Mouse (Mus musculus): ENCODE data around the gene Atg7. TPM values are rescaled to one million over a fixed set of nuclear protein-coding genes. Genes with fewer than 3 reads are reported as not detected.

The Atg7 gene
- polyA plus RNA-seq, 1 experiment from 2014 or later, result 21.1 TPM

GRCm38 (mm10) chr6:114891771-114892170, 248.9 kb downstream of the Atg7 start:
- no peak overlapping the region for H3K9ac ChIP-seq
- H3K4me2 ChIP-seq, result no peak overlapping the region
- H3K9me3 ChIP-seq, result no peaks in the 10 kb centered on the region
- H3K4me1 ChIP-seq (replicated peaks), result peaks cover 77% of the 10 kb centered on the region
- no peaks in the 10 kb centered on the region for H3K27me3 ChIP-seq
- no peaks in the 10 kb centered on the region for H3K36me3 ChIP-seq
- no peak for ATAC-seq (ENCODE audit: low read depth)
- WGBS, result 60% methylated on average over 12 of the region's 12 CpGs
- peak overlapping the region; percentile 50 for H3K27ac ChIP-seq (replicated peaks)
- H3K4me3 ChIP-seq, result no peak overlapping the region

GRCm38 (mm10) chr6:114892363-114892762, 249.5 kb downstream of the Atg7 start:
- Histone ChIP-seq H3K27ac (replicated peaks) (peak overlapping the region; percentile 50), H3K27me3 (no peaks in the 10 kb centered on the region), H3K4me3 (no peak overlapping the region), H3K36me3 (no peaks in the 10 kb centered on the region), H3K4me1 (replicated peaks) (peaks cover 71% of the 10 kb centered on the region), H3K4me2 (peak overlapping the region; percentile 34), H3K9me3 (no peaks in the 10 kb centered on the region), H3K9ac (no peak overlapping the region)
- WGBS, result 11% methylated on average over 6 of the region's 6 CpGs
- peak; percentile 62 for ATAC-seq (ENCODE audit: low read depth)

GRCm38 (mm10) chr6:114893427-114894209, 250.7 kb downstream of the Atg7 start:
- Histone ChIP-seq H3K9ac (no peak overlapping the region), H3K4me1 (replicated peaks) (peaks cover 58% of the 10 kb centered on the region), H3K9me3 (no peaks in the 10 kb centered on the region), H3K36me3 (no peaks in the 10 kb centered on the region), H3K27me3 (no peaks in the 10 kb centered on the region), H3K4me2 (no peak overlapping the region), H3K27ac (replicated peaks) (peak overlapping the region; percentile 50; the same call in 1 of the 2 replicates), H3K4me3 (no peak overlapping the region)
- no peak for ATAC-seq (ENCODE audit: low read depth)
- whole genome bisulfite sequencing, result 75% methylated on average over 20 of the region's 20 CpGs

GRCm38 (mm10) chr6:114894548-114895106, 251.7 kb downstream of the Atg7 start:
- no peak overlapping the region for H3K4me2 ChIP-seq
- no peak overlapping the region for H3K9ac ChIP-seq
- no peaks in the 10 kb centered on the region for H3K9me3 ChIP-seq
- peaks cover 57% of the 10 kb centered on the region for H3K4me1 ChIP-seq (replicated peaks)
- no peak for ATAC-seq (ENCODE audit: low read depth)
- no peak overlapping the region for H3K4me3 ChIP-seq
- WGBS, result 79% methylated on average over 4 of the region's 4 CpGs
- H3K27me3 ChIP-seq, result no peaks in the 10 kb centered on the region
- H3K27ac ChIP-seq (replicated peaks), result no peak overlapping the region
- no peaks in the 10 kb centered on the region for H3K36me3 ChIP-seq

GRCm38 (mm10) chr6:114895191-114895590, 252.3 kb downstream of the Atg7 start:
- 91% methylated on average over 7 of the region's 7 CpGs for WGBS
- Histone ChIP-seq H3K27ac (replicated peaks) (no peak overlapping the region), H3K36me3 (no peaks in the 10 kb centered on the region), H3K9ac (no peak overlapping the region), H3K27me3 (no peaks in the 10 kb centered on the region), H3K4me2 (no peak overlapping the region), H3K4me1 (replicated peaks) (peaks cover 61% of the 10 kb centered on the region), H3K4me3 (no peak overlapping the region), H3K9me3 (no peaks in the 10 kb centered on the region)
- no peak for ATAC-seq (ENCODE audit: low read depth)

- Histone ChIP-seq H3K27me3 (no peaks in the 10 kb centered on the region), H3K4me1 (replicated peaks) (peaks cover 61% of the 10 kb centered on the region), H3K36me3 (no peaks in the 10 kb centered on the region), H3K4me3 (no peak overlapping the region), H3K9me3 (no peaks in the 10 kb centered on the region), H3K4me2 (no peak overlapping the region), H3K9ac (no peak overlapping the region), H3K27ac (replicated peaks) (no peak overlapping the region)
- no peak for ATAC-seq (ENCODE audit: low read depth)
- 81% methylated on average over 2 of the region's 2 CpGs for WGBS
These were observed 253.4 kb downstream of the Atg7 start for GRCm38 (mm10) chr6:114896281-114896680.

- H3K9ac ChIP-seq, result no peak overlapping the region
- H3K9me3 ChIP-seq, result no peaks in the 10 kb centered on the region
- H3K27me3 ChIP-seq, result no peaks in the 10 kb centered on the region
- no peak for ATAC-seq (ENCODE audit: low read depth)
- no peak overlapping the region for H3K4me2 ChIP-seq
- H3K27ac ChIP-seq (replicated peaks), result no peak overlapping the region
- peaks cover 61% of the 10 kb centered on the region for H3K4me1 ChIP-seq (replicated peaks)
- no peak overlapping the region for H3K4me3 ChIP-seq
- H3K36me3 ChIP-seq, result no peaks in the 10 kb centered on the region
- 98% methylated on average over 4 of the region's 4 CpGs for WGBS
These were observed 256.1 kb downstream of the Atg7 start for GRCm38 (mm10) chr6:114898949-114899348.

GRCm38 (mm10) chr6:114899652-114900051, 256.8 kb downstream of the Atg7 start:
- peak overlapping the region; percentile 11; the same call in 1 of the 2 replicates for H3K4me3 ChIP-seq

GRCm38 (mm10) chr6:114900194-114900593, 257.3 kb downstream of the Atg7 start:
- H3K36me3 ChIP-seq, result no peaks in the 10 kb centered on the region
- peak overlapping the region; percentile 58 for H3K9ac ChIP-seq
- peak; percentile 48; the same call in 1 of the 2 replicates for ATAC-seq (ENCODE audit: low read depth)
- 16% methylated on average over 10 of the region's 10 CpGs for WGBS
- peak overlapping the region; percentile 11; the same call in 1 of the 2 replicates for H3K4me3 ChIP-seq
- H3K9me3 ChIP-seq, result no peaks in the 10 kb centered on the region
- H3K4me2 ChIP-seq, result peak overlapping the region; percentile 48
- peaks cover 63% of the 10 kb centered on the region for H3K4me1 ChIP-seq (replicated peaks)
- no peaks in the 10 kb centered on the region for H3K27me3 ChIP-seq
- H3K27ac ChIP-seq (replicated peaks), result peak overlapping the region; percentile 84

More at GRCm38 (mm10) chr6:114899652-114900051, 256.8 kb downstream of the Atg7 start:
- 11% methylated on average over 7 of the region's 7 CpGs for WGBS
- no peaks in the 10 kb centered on the region for H3K27me3 ChIP-seq
- peak overlapping the region; percentile 48 for H3K4me2 ChIP-seq
- ATAC-seq (ENCODE audit: low read depth), result no peak
- H3K27ac ChIP-seq (replicated peaks), result peak overlapping the region; percentile 84
- H3K36me3 ChIP-seq, result no peaks in the 10 kb centered on the region
- H3K9ac ChIP-seq, result peak overlapping the region; percentile 58
- H3K9me3 ChIP-seq, result no peaks in the 10 kb centered on the region
- peaks cover 60% of the 10 kb centered on the region for H3K4me1 ChIP-seq (replicated peaks)

- WGBS, result 9% methylated on average over 12 of the region's 12 CpGs
- H3K9me3 ChIP-seq, result no peaks in the 10 kb centered on the region
- H3K9ac ChIP-seq, result peak overlapping the region; percentile 57
- peak overlapping the region; percentile 29 for H3K4me2 ChIP-seq
- no peak for ATAC-seq (ENCODE audit: low read depth)
- H3K4me3 ChIP-seq, result no peak overlapping the region
- no peaks in the 10 kb centered on the region for H3K27me3 ChIP-seq
- H3K36me3 ChIP-seq, result no peaks in the 10 kb centered on the region
- H3K27ac ChIP-seq (replicated peaks), result peak overlapping the region; percentile 18
- peaks cover 74% of the 10 kb centered on the region for H3K4me1 ChIP-seq (replicated peaks)
These were observed 258.5 kb downstream of the Atg7 start for GRCm38 (mm10) chr6:114901321-114901824.

GRCm38 (mm10) chr6:114901921-114902320, 259.0 kb downstream of the Atg7 start:
- Histone ChIP-seq H3K4me1 (replicated peaks) (peaks cover 79% of the 10 kb centered on the region), H3K27me3 (no peaks in the 10 kb centered on the region), H3K36me3 (no peaks in the 10 kb centered on the region), H3K4me2 (peak overlapping the region; percentile 29; the same call in 1 of the 2 replicates), H3K4me3 (no peak overlapping the region), H3K9ac (peak overlapping the region; percentile 57), H3K9me3 (no peaks in the 10 kb centered on the region), H3K27ac (replicated peaks) (peak overlapping the region; percentile 18)
- 28% methylated on average over 4 of the region's 4 CpGs for WGBS
- no peak for ATAC-seq (ENCODE audit: low read depth)

- Histone ChIP-seq H3K9ac (no peak overlapping the region), H3K9me3 (no peaks in the 10 kb centered on the region), H3K27me3 (no peaks in the 10 kb centered on the region), H3K36me3 (no peaks in the 10 kb centered on the region), H3K4me1 (replicated peaks) (peaks cover 84% of the 10 kb centered on the region), H3K27ac (replicated peaks) (no peak overlapping the region), H3K4me3 (no peak overlapping the region), H3K4me2 (no peak overlapping the region)
- WGBS, result 85% methylated on average over 6 of the region's 6 CpGs
- no peak for ATAC-seq (ENCODE audit: low read depth)
These were observed 261.3 kb downstream of the Atg7 start for GRCm38 (mm10) chr6:114904233-114904632.

All from neural tube, embryonic 13.5 days (tissue).